Mouse (Mus musculus) neural tube, embryonic 13.5 days (tissue): ENCODE data around the gene Farp1. TPM values are rescaled to one million over a fixed set of nuclear protein-coding genes. Genes with fewer than 3 reads are reported as not detected.

Experiments used
- ATAC-seq: fragments of 200-750 bp; cut with Nextera tagmentation; 2 replicates; pipeline ENCODE4 v1.8.0; 2017; ENCODE audit warnings: low read depth, mild to moderate bottlenecking, moderate TSS enrichment, moderate library complexity
- H3K27ac ChIP-seq: fragments of 300-500 bp; sonication (generic); replicated peaks from 2 replicates; pipeline ENCODE4 v1.5.1; 2015; ENCODE audit warnings: moderate library complexity, mild to moderate bottlenecking, inconsistent platforms
- H3K27me3 ChIP-seq: fragments of 300-500 bp; sonication (generic); 2 replicates; pipeline ENCODE4 v1.6.1; 2015; ENCODE audit warnings: mild to moderate bottlenecking, inconsistent platforms
- H3K36me3 ChIP-seq: fragments of 300-500 bp; sonication (generic); 2 replicates; pipeline ENCODE4 v1.6.1; 2015; ENCODE audit warnings: mild to moderate bottlenecking, inconsistent platforms
- H3K4me1 ChIP-seq: fragments of 300-500 bp; sonication (generic); replicated peaks from 2 replicates; pipeline ENCODE4 v1.6.1; 2015; ENCODE audit warnings: inconsistent platforms
- H3K4me2 ChIP-seq: fragments of 300-500 bp; sonication (generic); 2 replicates; pipeline ENCODE4 v1.6.1; 2015; ENCODE audit warnings: inconsistent platforms, mild to moderate bottlenecking, moderate library complexity
- H3K4me3 ChIP-seq: fragments of 300-500 bp; sonication (generic); 2 replicates; pipeline ENCODE4 v1.5.1; 2015; ENCODE audit warnings: mild to moderate bottlenecking, inconsistent platforms
- H3K9ac ChIP-seq: fragments of 300-500 bp; sonication (generic); 2 replicates; pipeline ENCODE4 v1.6.1; 2015; ENCODE audit warnings: moderate library complexity, mild to moderate bottlenecking, inconsistent platforms
- H3K9me3 ChIP-seq: fragments of 300-500 bp; sonication (generic); 2 replicates; pipeline ENCODE4 v1.6.1; 2016; ENCODE audit warnings: inconsistent platforms
- WGBS: fragments of 180-500 bp; shearing (Covaris S2); methylation state at CpG from one replicate; pipeline ENCODE4 v1.1.7; 2015; 5-methylcytosine and 5-hydroxymethylcytosine counted together
- polyA plus RNA-seq: library from polyadenylated mRNA; unstranded; fragments of >200 nt; fragmentation: Nextera tagmentation; extraction: Ambion mirVana; gene quantifications from 2 replicates; pipeline ENCODE4 v1.2.1, GENCODE M21; 2015

Gene Farp1
- polyA plus RNA-seq, 1 experiment from 2014 or later, result 21.0 TPM

DNA sequence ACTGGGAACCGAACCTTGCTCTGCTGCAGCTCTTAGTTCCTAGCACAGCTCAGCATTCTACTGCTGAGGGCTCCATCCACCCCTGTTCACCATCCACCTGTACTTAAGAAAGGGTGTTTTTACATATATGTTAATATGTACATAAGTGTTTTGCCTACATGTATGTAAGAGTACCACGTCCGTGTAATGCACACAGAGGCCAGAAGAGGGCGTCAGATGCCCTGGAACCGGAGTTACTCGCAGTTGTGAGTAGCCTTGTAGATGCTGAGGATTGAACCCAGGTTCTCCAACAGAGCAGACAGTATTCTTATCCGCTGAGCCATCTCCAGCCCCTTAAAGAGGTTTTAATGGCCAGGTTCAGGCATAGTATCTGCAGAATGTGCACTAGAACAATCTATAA, 183.6 kb downstream of the Farp1 start:
- ATAC-seq, result no peak
- WGBS, result 79% methylated on average over 7 of the region's 7 CpGs
- Histone ChIP-seq H3K27me3 (no peaks in the 10 kb centered on the region), H3K4me3 (no peak overlapping the region), H3K9me3 (no peaks in the 10 kb centered on the region), H3K27ac (no peak overlapping the region), H3K36me3 (peaks cover 21% of the 10 kb centered on the region), H3K4me2 (no peak overlapping the region), H3K4me1 (peaks cover 9% of the 10 kb centered on the region; the same call in 1 of the 2 replicates), H3K9ac (no peak overlapping the region)

DNA sequence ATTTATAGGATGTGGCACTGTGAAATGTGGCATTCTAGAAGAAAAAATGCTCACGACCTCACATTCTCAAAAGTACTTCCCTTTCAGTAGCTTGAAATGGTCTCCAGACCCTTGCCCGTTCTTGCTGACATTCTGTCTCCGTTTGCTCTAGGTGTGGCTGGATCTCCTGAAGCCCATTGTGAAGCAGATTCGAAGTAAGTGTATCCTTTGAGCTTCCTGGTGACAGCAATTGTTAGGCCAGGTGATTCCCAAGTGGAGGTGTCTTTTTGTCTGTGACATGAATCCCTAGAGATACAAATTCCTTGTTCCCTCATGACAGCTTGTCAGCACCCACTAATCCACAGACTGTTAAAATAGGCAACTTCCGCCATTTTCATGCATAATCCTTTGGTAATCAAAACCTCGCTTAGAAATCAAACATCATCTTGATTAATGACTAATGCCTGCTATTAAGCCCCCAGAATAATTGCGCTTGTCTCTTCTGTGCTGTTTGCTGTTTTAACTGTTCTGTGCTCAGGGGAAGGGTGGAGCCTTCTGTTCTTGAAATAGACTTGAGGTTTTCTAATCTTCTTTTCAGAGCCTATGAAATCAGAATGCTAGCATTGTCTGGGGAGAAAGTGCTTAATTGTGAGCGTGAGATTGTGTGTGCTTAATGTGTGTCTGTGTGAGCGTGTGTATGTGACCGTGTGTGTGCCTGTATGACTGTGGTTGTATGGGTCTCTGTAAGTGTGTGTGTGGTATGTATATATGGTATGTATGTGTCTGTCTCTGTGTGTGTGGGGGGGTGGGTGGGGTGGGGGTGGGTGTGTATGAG, 184.4 kb downstream of the Farp1 start:
- no peak overlapping the region for H3K4me2 ChIP-seq
- WGBS, result 80% methylated on average over 10 of the region's 10 CpGs
- no peak overlapping the region for H3K9ac ChIP-seq
- 0 out of 2 replicates have a peak overlapping the region, but pooled peaks have one; percentile 3 for H3K27ac ChIP-seq
- peaks cover 9% of the 10 kb centered on the region; the same call in 1 of the 2 replicates for H3K4me1 ChIP-seq
- H3K36me3 ChIP-seq, result peaks cover 25% of the 10 kb centered on the region
- H3K9me3 ChIP-seq, result no peaks in the 10 kb centered on the region
- H3K4me3 ChIP-seq, result no peak overlapping the region
- H3K27me3 ChIP-seq, result no peaks in the 10 kb centered on the region
- ATAC-seq, result no peak; the same call in 1 of the 2 replicates

DNA sequence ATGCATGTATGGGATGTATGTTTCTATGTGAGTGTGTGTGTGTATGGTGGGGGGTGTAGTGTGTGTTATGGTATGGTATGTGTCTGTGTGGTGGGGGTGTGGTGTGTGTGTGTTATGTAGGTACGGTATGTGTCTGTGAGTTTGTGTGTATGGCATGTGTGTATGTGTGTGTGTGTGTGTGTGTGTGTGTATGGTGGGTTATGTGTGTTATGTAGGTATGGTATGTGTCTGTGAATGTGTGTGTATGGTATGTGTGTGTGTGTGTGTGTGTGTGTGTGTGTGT, 185.0 kb downstream of the Farp1 start:
- Histone ChIP-seq H3K9ac (no peak overlapping the region), H3K36me3 (peaks cover 25% of the 10 kb centered on the region), H3K27ac (no peak overlapping the region), H3K4me2 (no peak overlapping the region), H3K4me1 (peaks cover 9% of the 10 kb centered on the region; the same call in 1 of the 2 replicates), H3K27me3 (no peaks in the 10 kb centered on the region), H3K4me3 (no peak overlapping the region), H3K9me3 (no peaks in the 10 kb centered on the region)
- 96% methylated on average over 1 of the region's 1 CpGs for WGBS
- ATAC-seq, result 0 out of 2 replicates have a peak, but pooled peaks have one; percentile 28

DNA sequence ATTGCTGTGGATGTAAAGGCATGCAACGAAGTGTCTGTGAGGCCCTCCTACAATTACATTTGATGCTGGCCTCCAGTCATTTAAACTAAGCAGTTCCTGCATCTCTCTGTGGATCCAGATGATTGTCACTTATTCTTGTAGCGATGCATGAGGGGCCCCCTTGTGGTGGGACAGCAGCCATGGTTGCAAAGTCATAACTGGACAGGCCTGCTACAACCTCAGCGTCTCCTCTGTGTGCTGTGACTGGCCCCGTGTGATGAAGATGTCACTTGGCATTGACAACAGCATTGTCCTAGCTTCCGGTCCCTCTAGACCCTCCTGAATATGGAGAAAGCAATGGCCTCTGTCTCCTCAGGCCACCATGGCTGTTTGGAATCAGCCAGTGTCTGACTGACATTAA, 185.7 kb downstream of the Farp1 start:
- WGBS, result 88% methylated on average over 5 of the region's 5 CpGs
- H3K36me3 ChIP-seq, result peaks cover 25% of the 10 kb centered on the region
- no peak overlapping the region for H3K27ac ChIP-seq
- ATAC-seq, result 0 out of 2 replicates have a peak, but pooled peaks have one; percentile 17
- peaks cover 9% of the 10 kb centered on the region; the same call in 1 of the 2 replicates for H3K4me1 ChIP-seq
- H3K4me2 ChIP-seq, result no peak overlapping the region
- H3K9ac ChIP-seq, result no peak overlapping the region
- no peaks in the 10 kb centered on the region for H3K27me3 ChIP-seq
- H3K9me3 ChIP-seq, result no peaks in the 10 kb centered on the region
- no peak overlapping the region for H3K4me3 ChIP-seq

DNA sequence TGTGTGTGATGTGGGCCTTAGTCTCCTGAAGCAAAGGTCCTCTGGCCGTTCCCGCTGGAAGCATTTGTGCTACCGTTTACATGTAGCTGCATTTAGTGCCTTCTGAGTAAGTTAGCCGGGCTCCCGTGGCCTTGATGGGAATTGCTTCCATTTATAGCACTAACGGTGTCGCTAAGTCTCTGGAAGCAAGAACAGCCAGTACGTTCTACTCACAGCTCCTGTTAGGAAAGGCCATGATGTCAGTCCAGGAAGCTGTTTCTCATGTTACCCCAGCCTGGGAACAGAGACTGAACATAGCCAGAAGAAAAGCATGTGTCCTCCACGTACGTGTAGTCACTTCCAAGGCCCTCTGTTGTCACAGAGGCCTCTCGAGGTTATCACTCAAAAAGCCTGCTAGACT, 190.8 kb downstream of the Farp1 start:
- Histone ChIP-seq H3K4me2 (no peak overlapping the region), H3K27me3 (no peaks in the 10 kb centered on the region), H3K4me3 (no peak overlapping the region), H3K9ac (no peak overlapping the region), H3K36me3 (peaks cover 35% of the 10 kb centered on the region), H3K4me1 (no peaks in the 10 kb centered on the region), H3K27ac (no peak overlapping the region), H3K9me3 (no peaks in the 10 kb centered on the region)
- no peak for ATAC-seq
- 70% methylated on average over 11 of the region's 11 CpGs for WGBS

DNA sequence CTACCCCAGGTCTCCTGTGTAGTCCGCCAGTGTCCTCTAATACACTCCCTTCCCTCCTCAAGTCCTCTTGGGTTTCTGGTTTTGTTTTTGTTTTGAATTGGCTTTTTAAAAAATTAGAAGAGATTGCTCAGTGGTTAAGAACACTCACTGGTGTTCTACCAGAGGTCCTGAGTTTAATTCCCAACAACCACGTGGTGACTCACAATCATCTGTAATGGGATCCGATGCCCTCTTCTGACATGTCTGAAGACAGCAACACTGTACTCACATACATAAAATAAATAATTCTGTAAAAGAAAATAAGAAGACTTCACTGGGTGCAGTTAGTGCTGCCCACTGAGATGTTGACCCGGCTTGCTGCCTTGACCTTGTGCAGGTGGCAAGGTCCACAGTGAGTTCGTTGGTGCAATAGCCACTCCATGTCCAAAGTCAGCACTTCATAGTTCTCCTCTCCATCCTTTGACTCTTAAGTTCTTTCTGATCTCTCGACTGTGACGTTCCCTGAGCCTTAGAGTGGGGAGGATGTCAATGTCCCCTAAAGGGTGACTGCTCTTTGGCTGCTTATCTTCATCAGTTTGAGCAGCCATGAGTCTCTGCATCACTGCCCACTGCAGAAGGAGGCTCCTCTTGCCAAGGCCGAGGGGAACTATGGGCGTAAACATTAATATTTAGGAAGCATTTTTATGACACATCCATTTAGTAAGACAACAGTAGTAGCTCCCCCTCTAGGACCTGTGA, 194.2 kb downstream of the Farp1 start:
- peaks cover 43% of the 10 kb centered on the region for H3K36me3 ChIP-seq
- H3K27ac ChIP-seq, result no peak overlapping the region
- 93% methylated on average over 9 of the region's 9 CpGs for WGBS
- no peak for ATAC-seq
- H3K9ac ChIP-seq, result no peak overlapping the region
- no peak overlapping the region for H3K4me2 ChIP-seq
- no peaks in the 10 kb centered on the region for H3K27me3 ChIP-seq
- H3K4me3 ChIP-seq, result no peak overlapping the region
- H3K4me1 ChIP-seq, result no peaks in the 10 kb centered on the region
- no peaks in the 10 kb centered on the region for H3K9me3 ChIP-seq

DNA sequence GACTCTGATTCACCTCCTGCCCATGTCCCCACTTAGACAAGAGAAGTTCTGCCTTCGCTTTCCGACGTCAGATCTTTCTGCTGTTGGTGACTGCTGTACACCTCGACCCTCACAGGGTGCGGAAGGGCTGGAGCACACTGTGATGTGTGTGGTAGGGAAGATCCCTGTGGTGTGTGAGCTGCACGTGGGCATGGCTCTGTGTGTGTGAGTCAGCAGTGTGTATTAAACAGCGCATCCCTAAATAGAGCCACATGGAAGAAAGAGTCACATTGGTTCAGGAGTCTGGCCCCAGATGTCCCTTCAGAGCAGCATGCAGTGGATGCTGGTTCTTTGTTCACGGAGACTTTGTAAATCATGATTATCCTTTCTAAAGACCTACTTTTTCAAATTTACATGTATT, 196.2 kb downstream of the Farp1 start:
- H3K9ac ChIP-seq, result no peak overlapping the region
- H3K27ac ChIP-seq, result no peak overlapping the region
- no peak overlapping the region for H3K4me3 ChIP-seq
- H3K4me2 ChIP-seq, result no peak overlapping the region
- 97% methylated on average over 8 of the region's 8 CpGs for WGBS
- peaks cover 44% of the 10 kb centered on the region for H3K36me3 ChIP-seq
- H3K4me1 ChIP-seq, result no peaks in the 10 kb centered on the region
- H3K9me3 ChIP-seq, result no peaks in the 10 kb centered on the region
- ATAC-seq, result no peak
- no peaks in the 10 kb centered on the region for H3K27me3 ChIP-seq

DNA sequence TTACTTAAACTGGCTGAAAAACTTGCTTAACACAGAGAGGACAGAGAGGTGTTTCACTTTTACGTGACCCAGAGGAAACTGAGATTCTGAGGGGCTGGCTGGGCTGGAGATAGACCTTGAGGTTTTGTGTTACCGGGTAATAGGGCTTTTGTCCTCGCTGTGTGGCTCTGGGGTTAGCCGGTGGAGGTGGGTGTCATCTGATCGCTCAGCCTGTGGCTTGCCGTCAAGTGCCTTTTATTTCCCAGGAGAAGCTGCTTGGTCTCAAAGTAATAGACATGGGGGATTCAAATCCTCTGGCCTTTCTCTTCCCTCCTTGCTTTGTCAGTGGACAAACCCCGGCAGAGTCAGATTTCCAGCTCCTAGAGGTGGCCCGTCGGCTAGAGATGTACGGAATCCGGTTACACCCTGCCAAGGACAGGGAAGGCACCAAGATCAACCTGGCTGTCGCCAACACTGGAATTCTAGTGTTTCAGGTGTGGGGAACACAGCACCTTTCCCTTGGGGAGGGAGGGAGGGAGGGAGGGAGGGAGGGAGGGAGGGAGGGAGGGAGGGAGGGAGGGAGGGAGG, 199.8 kb downstream of the Farp1 start:
- 32% methylated on average over 12 of the region's 12 CpGs for WGBS
- H3K4me3 ChIP-seq, result no peak overlapping the region
- H3K27ac ChIP-seq, result no peak overlapping the region
- peaks cover 12% of the 10 kb centered on the region for H3K4me1 ChIP-seq
- no peaks in the 10 kb centered on the region for H3K27me3 ChIP-seq
- peaks cover 60% of the 10 kb centered on the region for H3K36me3 ChIP-seq
- no peak overlapping the region for H3K9ac ChIP-seq
- H3K9me3 ChIP-seq, result no peaks in the 10 kb centered on the region
- ATAC-seq, result no peak
- no peak overlapping the region for H3K4me2 ChIP-seq

DNA sequence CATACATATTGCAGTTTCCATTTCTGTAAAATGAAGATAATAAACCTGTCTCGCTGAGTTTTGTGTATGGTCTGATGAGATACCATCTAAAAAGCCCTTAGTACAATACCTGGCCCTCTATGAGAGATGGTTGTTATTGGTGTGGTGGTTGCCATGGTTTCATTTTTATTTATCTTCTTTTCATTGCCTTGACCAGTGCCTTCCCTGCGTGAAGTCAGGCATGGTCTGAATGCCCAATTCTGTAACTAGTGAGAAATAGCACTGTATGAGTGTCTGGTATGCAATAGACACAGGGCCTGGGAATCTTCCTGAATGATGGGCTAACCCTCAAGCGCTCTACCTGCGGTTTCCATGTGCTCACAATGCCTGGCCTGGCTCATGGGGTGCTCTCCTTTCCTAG, 201.7 kb downstream of the Farp1 start:
- Histone ChIP-seq H3K4me3 (no peak overlapping the region), H3K9ac (no peak overlapping the region), H3K36me3 (peaks cover 58% of the 10 kb centered on the region), H3K9me3 (no peaks in the 10 kb centered on the region), H3K4me1 (peaks cover 12% of the 10 kb centered on the region), H3K4me2 (no peak overlapping the region), H3K27ac (no peak overlapping the region), H3K27me3 (no peaks in the 10 kb centered on the region)
- no peak for ATAC-seq
- 63% methylated on average over 4 of the region's 4 CpGs for WGBS

DNA sequence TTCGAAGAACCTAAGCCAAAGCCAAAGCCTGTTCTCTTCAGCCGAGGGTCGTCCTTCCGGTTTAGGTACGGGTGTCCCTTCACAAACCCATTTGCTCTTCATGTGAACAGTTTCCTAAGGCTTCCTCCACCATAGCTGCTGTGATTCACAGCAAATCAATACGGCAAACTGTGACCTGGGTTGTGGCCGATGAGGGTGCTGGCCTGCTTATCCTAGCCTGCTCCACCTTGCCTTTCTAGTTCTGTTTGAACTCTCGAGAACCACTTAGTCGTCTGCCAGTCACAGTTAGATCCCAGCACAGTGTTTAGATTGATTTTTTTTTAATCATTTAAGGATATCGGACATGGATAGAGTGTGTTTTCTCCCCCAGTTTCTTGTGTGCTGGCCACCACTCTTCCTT, 203.7 kb downstream of the Farp1 start:
- Histone ChIP-seq H3K27ac (no peak overlapping the region), H3K36me3 (peaks cover 58% of the 10 kb centered on the region), H3K4me2 (no peak overlapping the region), H3K9me3 (no peaks in the 10 kb centered on the region), H3K4me1 (peaks cover 12% of the 10 kb centered on the region), H3K4me3 (no peak overlapping the region), H3K27me3 (no peaks in the 10 kb centered on the region), H3K9ac (no peak overlapping the region)
- 92% methylated on average over 10 of the region's 10 CpGs for WGBS
- ATAC-seq, result no peak

DNA sequence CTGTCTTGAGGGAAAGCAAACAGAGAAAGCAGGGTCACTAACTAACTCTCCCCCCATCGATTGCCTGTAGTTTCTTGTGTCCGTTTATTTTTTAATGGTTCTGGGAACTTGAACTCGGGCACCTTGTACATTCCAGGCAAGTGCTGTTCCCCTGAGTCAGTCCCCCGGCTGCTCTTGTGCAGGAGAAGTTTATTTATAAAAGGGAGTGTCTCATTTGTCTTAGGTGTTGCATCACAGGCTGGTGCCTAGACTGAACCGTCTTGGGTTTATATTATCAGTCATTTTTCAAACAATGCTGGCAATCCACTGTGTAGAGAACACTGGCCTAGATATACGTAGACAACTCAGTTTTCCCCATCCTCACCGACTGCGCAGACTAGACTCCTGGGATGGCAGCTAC, 204.4 kb downstream of the Farp1 start:
- no peak overlapping the region for H3K4me2 ChIP-seq
- 82% methylated on average over 8 of the region's 8 CpGs for WGBS
- H3K4me1 ChIP-seq, result peaks cover 12% of the 10 kb centered on the region
- H3K27ac ChIP-seq, result no peak overlapping the region
- ATAC-seq, result no peak
- H3K9me3 ChIP-seq, result no peaks in the 10 kb centered on the region
- H3K36me3 ChIP-seq, result peaks cover 60% of the 10 kb centered on the region
- no peak overlapping the region for H3K9ac ChIP-seq
- no peak overlapping the region for H3K4me3 ChIP-seq
- H3K27me3 ChIP-seq, result no peaks in the 10 kb centered on the region

DNA sequence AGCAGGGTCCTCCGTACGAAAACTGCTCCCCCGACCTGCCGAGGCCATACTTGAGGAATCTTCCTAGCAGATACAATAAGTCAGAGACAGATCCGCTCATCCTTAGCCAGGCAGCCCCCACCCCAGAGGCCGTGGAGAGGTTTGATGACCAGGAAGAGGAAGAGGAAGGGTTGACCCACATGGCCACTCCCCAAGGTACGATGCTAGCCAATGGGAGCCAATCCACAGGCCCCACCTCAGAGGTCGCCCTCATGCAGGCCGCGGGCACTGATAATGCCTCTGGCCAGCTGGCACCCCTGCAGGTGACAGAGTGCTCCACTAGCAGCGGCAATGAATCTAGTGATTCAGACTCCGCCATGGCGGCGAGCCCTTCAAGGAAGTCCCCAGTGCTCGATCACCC, 209.1 kb downstream of the Farp1 start:
- Histone ChIP-seq H3K4me2 (no peak overlapping the region), H3K27ac (no peak overlapping the region), H3K9ac (no peak overlapping the region), H3K4me3 (no peak overlapping the region), H3K4me1 (peaks cover 14% of the 10 kb centered on the region), H3K27me3 (no peaks in the 10 kb centered on the region), H3K36me3 (peaks cover 46% of the 10 kb centered on the region), H3K9me3 (no peaks in the 10 kb centered on the region)
- no peak for ATAC-seq
- WGBS, result 92% methylated on average over 15 of the region's 15 CpGs
